ENCODE assay signal across 8 mouse cellular contexts in the genomic region with DNA sequence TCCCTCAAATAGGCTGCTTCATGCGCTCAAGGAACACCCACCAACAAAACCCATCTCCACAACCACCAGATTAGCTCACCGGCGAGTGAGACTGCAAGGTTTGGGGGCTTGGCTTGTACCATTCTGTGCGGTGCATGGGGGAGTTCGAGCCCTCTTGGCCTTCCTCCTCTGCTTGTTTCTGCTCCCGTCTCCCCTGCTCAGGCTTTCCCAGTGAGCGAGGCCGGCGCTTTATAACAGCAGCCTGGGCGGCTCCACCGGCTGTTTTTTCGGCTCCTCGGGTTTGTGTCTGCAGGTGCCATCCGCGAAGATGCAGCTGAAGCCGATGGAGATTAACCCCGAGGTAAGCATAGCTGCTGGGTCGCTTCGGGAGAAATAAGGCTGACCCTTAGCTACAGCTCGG. TPM values are rescaled to one million over a fixed set of nuclear protein-coding genes. Genes with fewer than 3 reads are reported as not detected.
A peak's percentile ranks its signal among the peaks of the same experiment; 100 is the strongest.
DNase-seq lines count a peak whose midpoint lies in the region; ATAC-seq and TF ChIP-seq lines count a peak whose summit lies in the region.

A gene (plus strand): TSS at position 109 of the 400 bp plus-strand sequence.

- peaks cover 19% of the 10 kb centered on the region for H3K4me1 ChIP-seq in hindbrain, embryonic 14.5 days (replicated peaks; ENCODE audit: control insufficient read depth, insufficient read depth, low read length)

- no peak for DNase-seq in Patski (ENCODE audit: low read depth, low spot score)
- peak; percentile 95 for DNase-seq in cerebellum, adult 9-11 months
- DNase-seq in frontal cortex, postnatal 14 days (ENCODE audit: low spot score in 2 of 2) = peak; percentile 92
- peak; percentile 95 for DNase-seq in hindbrain, embryonic 14.5 days (ENCODE audit: low spot score)
- peak; percentile 83 to 89 for DNase-seq in layer of hippocampus, postnatal 25 days (ENCODE audit: extremely low spot score in 1 of 2, low spot score in 1 of 2)
- DNase-seq in lung, postnatal 10 days = peak; percentile 61
- DNase-seq in right cerebral cortex, adult 18-20 months = peak; percentile 95
- DNase-seq in urinary bladder, postnatal 10 days (ENCODE audit: low spot score) = peak; percentile 20

- H3K4me3 ChIP-seq in hindbrain, embryonic 14.5 days (replicated peaks; ENCODE audit: low read length) = peak within 1 kb of the TSS; percentile 71

- CTCF ChIA-PET in Patski (lab: Charles Lee) = no interaction called here

- peak within 1 kb of the TSS; percentile 81 for H3K27ac ChIP-seq in hindbrain, embryonic 14.5 days

- H3K9me3 ChIP-seq in hindbrain, embryonic 14.5 days (ENCODE audit: control insufficient read depth, low read length) = no peaks in the 10 kb centered on the region

- peak; percentile 26 for ATAC-seq in Patski
- peak; percentile 92 for ATAC-seq in hindbrain, embryonic 14.5 days (ENCODE audit: low FRiP score)

- H3K27me3 ChIP-seq in Patski = peaks cover 15% of the 10 kb centered on the region
- H3K27me3 ChIP-seq in hindbrain, embryonic 14.5 days (ENCODE audit: control insufficient read depth, insufficient read depth, low read length) = 0 out of 2 replicates have a peak, but pooled peaks cover 3% of the 10 kb centered on the region

- no peak for TF ChIP-seq CTCF in Patski (IDR thresholded peaks at IDR 0.05)

- under 1% methylated on average over 20 of the region's 20 CpGs for WGBS in hindbrain, embryonic 14.5 days

- peaks cover 22% of the 10 kb centered on the region for H3K36me3 ChIP-seq in hindbrain, embryonic 14.5 days (replicated peaks; ENCODE audit: control insufficient read depth, insufficient read depth)

- in situ Hi-C loops in Patski (cut with MboI; ENCODE audit: low pct_unique_long_range_greater_than_20kb) = no loop called here

- peak within 1 kb of the TSS; percentile 82 for H3K9ac ChIP-seq in hindbrain, embryonic 14.5 days

- POLR2A ChIA-PET in Patski (lab: Charles Lee) = interaction anchor here (0.7 kb wide), 1 partner anchor 8 kb away, joined by 3 read pairs; no protein-coding TSS in a partner anchor

- H3K4me2 ChIP-seq in hindbrain, embryonic 14.5 days (replicated peaks) = peak within 1 kb of the TSS; percentile 63

RNA-seq across cellular contexts. Expression of the gene that starts here (rescaled TPM):
- polyA plus RNA-seq in Patski (2021) = 6.9 TPM
- 1,396 and 1,527 TPM in 2 replicates for polyA plus RNA-seq in hindbrain, embryonic 14.5 days (2014; fragmentation: Nextera tagmentation; extraction: Ambion mirVana)
- 100 to 1,000 TPM; 783 to 964 TPM for total RNA-seq in layer of hippocampus, postnatal 25 days (2021)

Comparison
In these comparisons a context has a peak if more than half of its experiments do, and no peak if none do; other contexts are left out.
1. RNA of the gene that starts here (polyA plus RNA-seq): 1,396 to 1,527 TPM in hindbrain, embryonic 14.5 days; 6.9 TPM in Patski (single experiment); every median in the first group is over 100 times any median in the second.